Mouse (Mus musculus) midbrain, embryonic 10.5 days (tissue): ENCODE measurements around the gene Eef1a1. TPM values are rescaled to one million over a fixed set of nuclear protein-coding genes. Genes with fewer than 3 reads are reported as not detected.
A peak's percentile ranks its signal among the peaks of the same experiment; 100 is the strongest.

Experiments used
- DNase-seq: peaks from one replicate; pipeline ENCODE4 v3.0.0-alpha.2; 2017; ENCODE audit warnings: low spot score
- H3K27ac ChIP-seq: fragments of 300-500 bp; sonication (generic); replicated peaks from 2 replicates; pipeline ENCODE4 v1.5.1; 2016; ENCODE audit warnings: mild to moderate bottlenecking
- H3K27me3 ChIP-seq: fragments of 300-500 bp; sonication (generic); 2 replicates; pipeline ENCODE4 v1.6.1; 2016; ENCODE audit warnings: low read depth, mild to moderate bottlenecking; ENCODE audit not compliant: poor library complexity, severe bottlenecking
- H3K36me3 ChIP-seq: fragments of 300-500 bp; sonication (generic); 2 replicates; pipeline ENCODE4 v1.6.1; 2016; ENCODE audit warnings: mild to moderate bottlenecking, moderate library complexity
- H3K4me1 ChIP-seq: fragments of 300-500 bp; sonication (generic); 2 replicates; pipeline ENCODE4 v1.6.1; 2016
- H3K4me3 ChIP-seq: fragments of 300-500 bp; sonication (generic); 2 replicates; pipeline ENCODE4 v1.5.1; 2016; ENCODE audit warnings: mild to moderate bottlenecking, moderate library complexity
- H3K9me3 ChIP-seq: fragments of 300-500 bp; sonication (generic); replicated peaks from 2 replicates; pipeline ENCODE4 v1.6.1; 2016; ENCODE audit warnings: mild to moderate bottlenecking
- whole genome bisulfite sequencing: fragments of 180-500 bp; shearing (Covaris S2); methylation state at CpG from one replicate; pipeline ENCODE4 v1.1.7; 2016; 5-methylcytosine and 5-hydroxymethylcytosine counted together
- polyA plus RNA-seq: library from polyadenylated mRNA; unstranded; fragments of >200 nt; fragmentation: Nextera tagmentation; extraction: Ambion mirVana; gene quantifications from 2 replicates; pipeline ENCODE4 v1.2.1, GENCODE M21; 2016

The Eef1a1 gene
- polyA plus RNA-seq = 3,476 and 3,775 TPM in 2 replicates

GRCm38 (mm10) chr9:78488890-78489420 lies at the start of gene Eef1a1:
Eef1a1 (minus strand) TSS chr9:78489151.
- H3K27ac ChIP-seq = peak within 1 kb of the TSS; percentile 85
- H3K36me3 ChIP-seq = no peaks in the 10 kb centered on the region

GRCm38 (mm10) chr9:78538421-78538820 lies 49.5 kb upstream of the Eef1a1 start:
- Histone ChIP-seq H3K4me3 (no peak overlapping the region), H3K4me1 (no peaks in the 10 kb centered on the region), H3K36me3 (no peaks in the 10 kb centered on the region), H3K27me3 (no peaks in the 10 kb centered on the region), H3K27ac (no peak overlapping the region), H3K9me3 (no peaks in the 10 kb centered on the region)
- WGBS = 75% methylated on average over 6 of the region's 6 CpGs
- no peak for DNase-seq

More at GRCm38 (mm10) chr9:78488890-78489420, at the start of gene Eef1a1:
- Histone ChIP-seq H3K9me3 (no peaks in the 10 kb centered on the region), H3K4me3 (peak within 1 kb of the TSS; percentile 54), H3K27me3 (no peaks in the 10 kb centered on the region), H3K4me1 (peaks cover 12% of the 10 kb centered on the region)
- DNase-seq = peak; percentile 62
- whole genome bisulfite sequencing = 4% methylated on average over 15 of the region's 20 CpGs

GRCm38 (mm10) chr9:78537154-78537873 lies 48.4 kb upstream of the Eef1a1 start:
- no peaks in the 10 kb centered on the region for H3K9me3 ChIP-seq
- H3K27ac ChIP-seq = no peak overlapping the region
- DNase-seq = no peak
- no peak overlapping the region for H3K4me3 ChIP-seq
- no peaks in the 10 kb centered on the region for H3K4me1 ChIP-seq
- 91% methylated on average over 9 of the region's 9 CpGs for WGBS
- no peaks in the 10 kb centered on the region for H3K27me3 ChIP-seq
- no peaks in the 10 kb centered on the region for H3K36me3 ChIP-seq

GRCm38 (mm10) chr9:78534606-78535005 lies 45.7 kb upstream of the Eef1a1 start:
- Histone ChIP-seq H3K9me3 (no peaks in the 10 kb centered on the region), H3K36me3 (no peaks in the 10 kb centered on the region), H3K27me3 (no peaks in the 10 kb centered on the region), H3K4me3 (no peak overlapping the region), H3K4me1 (no peaks in the 10 kb centered on the region), H3K27ac (no peak overlapping the region)
- WGBS = 94% methylated on average over 7 of the region's 7 CpGs
- DNase-seq = no peak

- Histone ChIP-seq H3K4me3 (no peak overlapping the region), H3K27ac (no peak overlapping the region), H3K9me3 (no peaks in the 10 kb centered on the region), H3K36me3 (no peaks in the 10 kb centered on the region), H3K4me1 (peaks cover under 1% of the 10 kb centered on the region; the same call in 1 of the 2 replicates), H3K27me3 (no peaks in the 10 kb centered on the region)
- 88% methylated on average over 18 of the region's 18 CpGs for WGBS
- DNase-seq = no peak
These were observed 44.5 kb upstream of the Eef1a1 start for GRCm38 (mm10) chr9:78533296-78533935.

- 81% methylated on average over 9 of the region's 9 CpGs for WGBS
- peaks cover 8% of the 10 kb centered on the region for H3K4me1 ChIP-seq
- no peaks in the 10 kb centered on the region for H3K27me3 ChIP-seq
- no peak overlapping the region for H3K4me3 ChIP-seq
- DNase-seq = no peak
- H3K36me3 ChIP-seq = no peaks in the 10 kb centered on the region
- no peak overlapping the region for H3K27ac ChIP-seq
- no peaks in the 10 kb centered on the region for H3K9me3 ChIP-seq
These were observed 43.4 kb upstream of the Eef1a1 start for GRCm38 (mm10) chr9:78532341-78532819.

GRCm38 (mm10) chr9:78531816-78532215 lies 42.9 kb upstream of the Eef1a1 start:
- WGBS = 73% methylated on average over 5 of the region's 5 CpGs
- peaks cover 14% of the 10 kb centered on the region for H3K4me1 ChIP-seq

GRCm38 (mm10) chr9:78527767-78528381 lies 38.9 kb upstream of the Eef1a1 start:
- peaks cover 28% of the 10 kb centered on the region for H3K4me1 ChIP-seq
- peak; percentile 84 for DNase-seq
- WGBS = 8% methylated on average over 16 of the region's 16 CpGs
- H3K4me3 ChIP-seq = peak overlapping the region; percentile 65
- no peaks in the 10 kb centered on the region for H3K27me3 ChIP-seq
- H3K27ac ChIP-seq = peak overlapping the region; percentile 90
- no peaks in the 10 kb centered on the region for H3K9me3 ChIP-seq
- peaks cover 34% of the 10 kb centered on the region for H3K36me3 ChIP-seq

More at GRCm38 (mm10) chr9:78531816-78532215, 42.9 kb upstream of the Eef1a1 start:
- Histone ChIP-seq H3K27me3 (no peaks in the 10 kb centered on the region), H3K4me3 (no peak overlapping the region), H3K9me3 (no peaks in the 10 kb centered on the region), H3K36me3 (no peaks in the 10 kb centered on the region), H3K27ac (no peak overlapping the region)
- DNase-seq = no peak

GRCm38 (mm10) chr9:78527301-78527761 lies 38.4 kb upstream of the Eef1a1 start:
- Histone ChIP-seq H3K27ac (peak overlapping the region; percentile 90), H3K9me3 (no peaks in the 10 kb centered on the region), H3K36me3 (peaks cover 39% of the 10 kb centered on the region), H3K27me3 (no peaks in the 10 kb centered on the region), H3K4me1 (peaks cover 28% of the 10 kb centered on the region), H3K4me3 (peak overlapping the region; percentile 65)
- peak; percentile 85 for DNase-seq
- under 1% methylated on average over 24 of the region's 24 CpGs for WGBS

GRCm38 (mm10) chr9:78526206-78526605 lies 37.3 kb upstream of the Eef1a1 start:
- peaks cover 39% of the 10 kb centered on the region for H3K36me3 ChIP-seq
- H3K27me3 ChIP-seq = no peaks in the 10 kb centered on the region
- H3K9me3 ChIP-seq = no peaks in the 10 kb centered on the region
- DNase-seq = no peak
- peaks cover 36% of the 10 kb centered on the region for H3K4me1 ChIP-seq
- no peak overlapping the region for H3K4me3 ChIP-seq
- peak overlapping the region; percentile 90; the same call in 1 of the 2 replicates for H3K27ac ChIP-seq
- 87% methylated on average over 2 of the region's 2 CpGs for WGBS

GRCm38 (mm10) chr9:78525451-78526135 lies 36.6 kb upstream of the Eef1a1 start:
- H3K27me3 ChIP-seq = no peaks in the 10 kb centered on the region
- 94% methylated on average over 17 of the region's 17 CpGs for WGBS
- no peak overlapping the region for H3K4me3 ChIP-seq
- no peak for DNase-seq
- no peak overlapping the region for H3K27ac ChIP-seq
- H3K4me1 ChIP-seq = peaks cover 42% of the 10 kb centered on the region
- H3K36me3 ChIP-seq = peaks cover 39% of the 10 kb centered on the region
- H3K9me3 ChIP-seq = no peaks in the 10 kb centered on the region

- DNase-seq = peak; percentile 59
- H3K4me3 ChIP-seq = peak overlapping the region; percentile 71
- H3K27me3 ChIP-seq = no peaks in the 10 kb centered on the region
- no peaks in the 10 kb centered on the region for H3K9me3 ChIP-seq
- peak overlapping the region; percentile 96 for H3K27ac ChIP-seq
- H3K36me3 ChIP-seq = peaks cover 39% of the 10 kb centered on the region
- H3K4me1 ChIP-seq = peaks cover 41% of the 10 kb centered on the region
- 35% methylated on average over 14 of the region's 14 CpGs for WGBS
These were observed 32.7 kb upstream of the Eef1a1 start for GRCm38 (mm10) chr9:78521689-78522088.
